Mouse (Mus musculus) thymus, adult 2 months (tissue): ENCODE measurements around the gene Cenpo.

Experiments used
- CTCF ChIP-seq: fragments of 200-500 bp; IDR thresholded peaks from 2 replicates; pipeline ENCODE4 v1.5.1; 2012; ENCODE audit warnings: mild to moderate bottlenecking, control low read depth, low read length, moderate library complexity, borderline replicate concordance; ENCODE audit not compliant: control insufficient read depth, poor library complexity, insufficient read depth; ENCODE audit errors: extremely low read depth
- POLR2A ChIP-seq: fragments of 200-500 bp; IDR thresholded peaks from 2 replicates; pipeline ENCODE4 v1.6.1; 2012; ENCODE audit warnings: mild to moderate bottlenecking, low read length, control low read depth, moderate library complexity; ENCODE audit not compliant: control insufficient read depth, poor library complexity, insufficient read depth; ENCODE audit errors: extremely low read depth

GRCm38 (mm10) chr12:4189060-4189447 is 45.0 kb downstream of the Cenpo start:
- TF ChIP-seq CTCF (peak; percentile 78; the same call in 1 of the 2 replicates), POLR2A (no peak)
